9 mouse cellular contexts compared by ENCODE assay signal in genomic region chr5:93101371-93101791, GRCm38 (mm10). TPM values are rescaled to one million over a fixed set of nuclear protein-coding genes. Genes with fewer than 3 reads are reported as not detected.
DNase-seq lines count a peak whose midpoint lies in the region.
"Had no signal": no experiment of that assay in that cellular context is flagged by ENCODE, and none has a peak within 500 bp of the region (broad histone marks: within the 10 kb centered on the region; RNA-seq: fewer than 3 reads in every experiment).

No protein-coding gene starts in this region.

- H3K27ac ChIP-seq in limb, embryonic 10.5 days = no peak overlapping the region
- H3K27ac ChIP-seq: midbrain, embryonic 15.5 days had no signal

- 40% methylated on average over 8 of the region's 8 CpGs for WGBS in limb, embryonic 10.5 days

- H3K27me3 ChIP-seq in limb, embryonic 10.5 days (ENCODE audit: low read depth, poor library complexity, severe bottlenecking) = no peaks in the 10 kb centered on the region
- H3K27me3 ChIP-seq: midbrain, embryonic 15.5 days had no signal

- peaks cover 60% of the 10 kb centered on the region for H3K36me3 ChIP-seq in limb, embryonic 10.5 days
- H3K36me3 ChIP-seq: midbrain, embryonic 15.5 days had no signal

- peak overlapping the region; percentile 8; the same call in 1 of the 2 replicates for H3K4me3 ChIP-seq in limb, embryonic 10.5 days
- H3K4me3 ChIP-seq: midbrain, embryonic 15.5 days had no signal

- no peaks in the 10 kb centered on the region for H3K9me3 ChIP-seq in limb, embryonic 10.5 days (replicated peaks)
- H3K9me3 ChIP-seq: midbrain, embryonic 15.5 days had no signal

- peak; percentile 48 for DNase-seq in embryo, embryonic 10 days (ENCODE audit: low spot score)
- no peak for DNase-seq in embryo, embryonic 10.5 days (ENCODE audit: low spot score)
- peak; percentile 57 for DNase-seq in ZHBTc4 (ENCODE audit: low read depth, low spot score)
- DNase-seq in heart, postnatal 25 days (ENCODE audit: low spot score) = peak; percentile 37
- no peak for DNase-seq in limb, embryonic 10.5 days (ENCODE audit: low spot score)
- DNase-seq in right cerebral cortex, adult 2 months (ENCODE audit: low spot score in 2 of 2) = no peak
- no peak for DNase-seq in layer of hippocampus, postnatal 25 days (ENCODE audit: extremely low spot score in 1 of 2, low spot score in 1 of 2)
- DNase-seq in cerebellum, postnatal 4 days (ENCODE audit: low spot score in 2 of 2) = no peak

- peaks cover 48% of the 10 kb centered on the region for H3K4me1 ChIP-seq in limb, embryonic 10.5 days

- intact Hi-C loops in heart, postnatal 25 days (cut with DNase I) = no loop called here

RNA-seq across cellular contexts. Expression of gene Sept11, which starts 8.1 kb away (rescaled TPM):
- total RNA-seq in heart, postnatal 25 days (2021) = 10 to 100 TPM; 35.0 to 35.2 TPM
- polyA plus RNA-seq in limb, embryonic 10.5 days (2016; fragmentation: Nextera tagmentation; extraction: Ambion mirVana) = 340 and 390 TPM in 2 replicates
- 100 to 1,000 TPM in 1 of 2 experiments, 10 to 100 TPM in 1; 98.9 to 113 TPM for total RNA-seq in layer of hippocampus, postnatal 25 days (2021)

RNA-seq across cellular contexts. Expression of gene Sowahb, which starts 56.6 kb away (rescaled TPM):
- not detected for total RNA-seq in heart, postnatal 25 days (2021)
- 1.1 and 1.3 TPM in 2 replicates for polyA plus RNA-seq in limb, embryonic 10.5 days (2016; fragmentation: Nextera tagmentation; extraction: Ambion mirVana)
- 1 to 10 TPM; 1.4 to 2.1 TPM for total RNA-seq in layer of hippocampus, postnatal 25 days (2021)

Comparison
In these comparisons a context has a peak if more than half of its experiments do, and no peak if none do; other contexts are left out.
1. DNase-seq: peak in embryo, embryonic 10 days (single experiment), ZHBTc4 (single experiment) and heart, postnatal 25 days (single experiment); none in embryo, embryonic 10.5 days (single experiment), limb, embryonic 10.5 days (single experiment), right cerebral cortex, adult 2 months (0 of 2), layer of hippocampus, postnatal 25 days (0 of 2) and cerebellum, postnatal 4 days (0 of 2).